In genomic region chr1:41026943-41027342, GRCm38 (mm10) we compare ENCODE assay signal across 10 mouse cellular contexts.
"Had no signal": no experiment of that assay in that cellular context is flagged by ENCODE, and none has a peak within 500 bp of the region (broad histone marks: within the 10 kb centered on the region; RNA-seq: fewer than 3 reads in every experiment).

No protein-coding gene starts in this region.

- H3K9ac ChIP-seq: liver, embryonic 15.5 days; midbrain, embryonic 13.5 days had no signal

- H3K4me3 ChIP-seq: limb, embryonic 10.5 days; liver, embryonic 15.5 days; midbrain, embryonic 13.5 days had no signal

- H3K9me3 ChIP-seq: limb, embryonic 10.5 days; liver, embryonic 15.5 days; midbrain, embryonic 13.5 days had no signal

- ATAC-seq: lung, postnatal 0 days had no signal

- H3K4me2 ChIP-seq: liver, embryonic 11.5 days; liver, embryonic 15.5 days; midbrain, embryonic 13.5 days had no signal

- H3K4me1 ChIP-seq: limb, embryonic 10.5 days; liver, embryonic 15.5 days had no signal

- H3K27ac ChIP-seq: limb, embryonic 10.5 days; liver, embryonic 15.5 days; midbrain, embryonic 13.5 days; stomach, postnatal 0 days had no signal

- H3K27me3 ChIP-seq: liver, embryonic 15.5 days; midbrain, embryonic 13.5 days had no signal

- H3K36me3 ChIP-seq: limb, embryonic 10.5 days; liver, embryonic 15.5 days; midbrain, embryonic 13.5 days had no signal

- DNase-seq: kidney, postnatal 10 days; kidney, postnatal 4 days; lung, adult 2 months; thymus, postnatal 4 days had no signal
